Mouse (Mus musculus): ENCODE measurements at regions not wholly inside any gene's neighbourhood (a gene's known extent, or its start where the extent isn't known, plus 50 kb on each side); places are given as distances from the start of the nearest gene placed in this dataset.
A peak's percentile ranks its signal among the peaks of the same experiment; 100 is the strongest.

DNA sequence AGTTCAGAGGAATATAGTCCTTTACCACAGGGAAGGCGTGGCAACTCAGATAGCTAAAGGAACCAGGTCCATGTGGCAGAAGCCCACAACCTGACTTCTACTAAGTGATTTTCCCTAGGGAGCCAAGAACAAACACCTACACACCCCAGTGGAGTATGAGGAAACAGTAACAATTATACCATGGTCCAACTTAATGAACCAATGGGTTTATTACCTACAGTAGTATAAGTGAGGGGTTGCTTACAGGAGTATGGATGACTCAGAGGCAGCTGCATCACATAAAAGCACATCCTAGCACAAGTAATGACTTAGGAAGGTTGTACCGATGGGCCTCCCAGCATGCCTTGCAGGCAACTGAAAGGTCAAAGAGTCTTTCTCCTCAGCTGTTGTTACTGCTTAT, 98.7 kb upstream of the Cul1 start:
- no peak for DNase-seq
- intact Hi-C loops (cut with DNase I), result no loop called here

DNA sequence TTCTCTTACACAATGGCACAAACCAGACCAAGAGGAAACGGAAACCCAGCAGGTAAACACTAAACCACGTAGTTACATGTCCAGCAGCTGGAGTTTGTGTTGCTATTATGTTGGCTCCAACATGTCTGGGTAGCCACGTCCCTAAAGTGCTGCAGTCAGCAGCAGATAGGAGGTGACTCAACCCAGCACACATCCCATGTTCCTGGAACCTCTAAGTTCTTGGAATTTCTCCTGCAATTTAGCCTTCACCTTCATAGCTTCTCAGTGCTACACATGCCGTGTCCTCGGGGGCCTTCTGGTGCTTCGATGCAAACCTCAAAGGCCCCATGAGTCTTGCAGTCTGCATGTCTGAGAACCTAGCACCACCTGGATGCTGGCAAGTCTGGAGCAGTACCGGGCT, 97.7 kb upstream of the Cul1 start:
- intact Hi-C loops (cut with DNase I), result no loop called here
- DNase-seq, result no peak

DNA sequence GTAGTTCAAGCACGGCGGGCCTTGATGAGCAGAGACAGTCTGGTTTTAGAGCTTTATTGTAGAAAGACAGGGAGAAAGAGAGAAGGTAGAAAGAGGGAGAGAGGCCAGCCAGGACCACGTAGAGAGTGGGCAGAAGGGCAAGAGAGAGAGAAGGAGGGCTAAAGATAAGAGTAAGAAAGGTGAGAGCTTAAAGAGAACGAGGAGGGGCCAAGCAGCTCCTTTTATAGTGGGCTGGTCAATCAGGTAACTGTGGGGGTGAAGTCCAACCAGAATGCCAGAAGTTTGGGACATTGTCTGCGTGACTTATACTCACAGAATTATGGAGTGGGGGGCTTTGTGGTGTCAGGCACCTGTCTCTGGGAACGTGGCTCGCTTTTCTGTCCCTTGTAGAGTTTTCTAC, 96.7 kb upstream of the Cul1 start:
- intact Hi-C loops (cut with DNase I), result no loop called here
- DNase-seq, result no peak

DNA sequence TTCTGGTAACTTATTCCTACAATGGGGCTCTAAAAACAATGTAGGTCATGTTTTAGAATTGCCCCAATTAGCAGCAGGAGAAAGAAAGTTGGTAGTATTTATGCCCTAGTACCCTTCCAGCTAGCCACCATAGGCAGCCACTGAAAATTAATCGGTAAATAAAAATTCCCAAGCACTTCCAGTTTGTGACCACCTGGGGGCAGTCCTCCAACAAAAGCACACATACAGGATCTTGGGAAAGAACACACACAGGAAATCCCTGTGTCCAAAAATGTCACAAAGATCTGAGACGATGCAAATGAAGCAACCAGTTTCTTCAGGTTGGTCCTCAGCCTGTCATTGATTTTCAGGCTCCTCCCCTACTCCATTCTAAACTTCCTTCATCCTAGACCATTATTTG, 94.5 kb upstream of the Cul1 start:
- intact Hi-C loops (cut with DNase I), result no loop called here
- DNase-seq, result no peak

DNA sequence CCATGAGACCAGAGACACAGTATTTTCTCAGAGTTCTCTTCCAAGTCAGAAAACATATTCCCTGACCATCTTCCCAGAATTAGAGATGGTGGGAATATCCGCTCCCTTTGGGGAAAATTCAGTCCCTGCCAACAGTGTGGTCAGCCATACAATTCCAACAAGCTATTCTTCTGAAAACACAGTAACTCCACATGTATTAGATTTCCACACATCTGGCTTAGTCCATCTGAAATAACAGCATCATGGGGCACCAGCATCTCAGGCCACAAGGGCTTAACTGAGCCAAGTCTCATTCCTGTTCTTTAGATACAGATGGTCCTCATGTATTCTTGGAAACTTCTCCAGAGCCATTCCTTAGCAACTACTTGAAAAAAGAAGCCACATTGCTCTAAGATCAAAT, 89.2 kb upstream of the Cul1 start:
- intact Hi-C loops (cut with DNase I), result no loop called here
- DNase-seq, result no peak

DNA sequence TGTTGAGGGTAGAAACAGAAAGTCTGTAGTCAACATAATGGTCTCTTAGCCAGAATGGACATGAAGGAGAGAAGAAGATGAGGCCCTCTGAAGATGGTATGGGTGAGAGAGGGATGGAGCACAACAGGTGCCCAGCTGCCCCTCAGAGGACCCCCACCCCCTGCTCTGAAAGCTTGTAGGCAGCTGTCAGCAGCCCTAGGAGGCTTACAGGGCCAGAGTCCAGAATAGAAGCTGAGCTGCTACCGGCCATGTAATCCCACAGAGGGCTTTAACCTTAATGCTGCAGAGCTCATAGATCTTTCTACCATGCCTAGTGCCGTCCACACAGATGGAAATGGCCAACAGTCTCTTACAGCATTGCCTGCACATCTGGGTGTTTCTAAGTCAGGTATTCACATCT, 88.6 kb upstream of the Cul1 start:
- no peak for DNase-seq
- intact Hi-C loops (cut with DNase I), result no loop called here

DNA sequence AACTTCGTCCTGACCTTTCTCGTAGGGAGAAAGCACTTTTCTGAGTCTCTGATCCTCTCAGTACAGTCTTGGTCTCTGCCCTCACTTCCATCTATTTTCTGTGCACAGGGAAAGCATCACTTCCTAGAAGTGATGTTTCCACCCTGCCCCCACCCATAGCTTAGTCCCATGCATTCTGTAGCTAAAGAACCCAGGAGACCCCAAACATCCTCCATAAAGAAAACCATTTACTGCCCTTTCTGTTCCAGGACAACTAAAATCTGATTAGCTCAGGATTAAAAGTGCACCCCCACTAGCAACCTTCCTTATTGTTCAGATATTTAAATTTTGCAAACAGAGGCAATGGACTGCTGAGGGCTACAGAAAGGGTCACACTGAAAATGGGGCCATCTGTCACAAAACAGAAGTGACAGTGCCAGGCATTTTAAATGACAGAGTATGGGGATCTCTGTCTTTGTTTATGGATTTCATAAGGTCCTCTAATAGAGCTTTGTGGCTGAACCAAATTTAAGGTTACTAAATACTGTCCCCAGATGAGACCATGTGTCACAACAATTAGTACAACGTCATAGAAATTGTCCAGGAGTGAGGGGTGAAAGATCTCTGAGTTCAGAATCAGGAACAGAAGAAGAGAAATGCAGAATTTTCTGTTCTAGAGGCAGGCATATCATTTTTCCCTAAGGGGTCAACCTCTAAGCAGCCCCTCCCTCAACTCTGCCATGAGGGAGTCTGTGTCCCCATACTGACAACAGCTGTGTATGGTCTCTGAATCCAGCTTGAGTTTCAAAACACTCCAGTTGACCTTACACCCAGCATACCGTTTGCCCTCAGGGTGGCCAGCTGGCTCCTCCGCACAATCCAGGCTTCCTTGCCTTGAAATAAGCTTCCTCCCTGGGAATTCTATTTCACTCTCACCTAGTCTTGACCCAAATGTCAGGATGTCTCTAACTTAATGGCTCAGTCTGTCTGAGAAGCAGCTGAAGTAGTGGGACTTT, 87.2 kb upstream of the Cul1 start:
- intact Hi-C loops (cut with DNase I), result no loop called here
- DNase-seq, result no peak

DNA sequence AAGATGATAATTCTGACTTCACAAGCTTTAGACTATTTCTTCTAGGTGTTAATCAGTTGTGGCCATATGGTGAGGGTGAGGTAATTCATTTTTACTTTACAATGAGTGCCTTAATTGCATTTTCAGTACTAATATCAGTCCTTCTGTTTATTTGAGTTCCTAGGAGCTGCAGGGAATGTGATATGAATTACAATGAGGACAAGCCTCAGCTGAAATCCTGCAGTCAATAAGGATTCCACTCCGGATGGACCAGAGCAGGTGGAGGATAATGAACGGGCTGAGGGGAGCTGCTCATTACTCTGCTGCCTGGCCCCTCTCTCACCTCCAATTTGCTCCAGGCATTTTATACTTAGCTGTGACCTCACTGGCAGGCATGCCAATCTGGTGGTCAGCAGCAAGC, 85.7 kb upstream of the Cul1 start:
- intact Hi-C loops (cut with DNase I), result no loop called here
- no peak for DNase-seq

DNA sequence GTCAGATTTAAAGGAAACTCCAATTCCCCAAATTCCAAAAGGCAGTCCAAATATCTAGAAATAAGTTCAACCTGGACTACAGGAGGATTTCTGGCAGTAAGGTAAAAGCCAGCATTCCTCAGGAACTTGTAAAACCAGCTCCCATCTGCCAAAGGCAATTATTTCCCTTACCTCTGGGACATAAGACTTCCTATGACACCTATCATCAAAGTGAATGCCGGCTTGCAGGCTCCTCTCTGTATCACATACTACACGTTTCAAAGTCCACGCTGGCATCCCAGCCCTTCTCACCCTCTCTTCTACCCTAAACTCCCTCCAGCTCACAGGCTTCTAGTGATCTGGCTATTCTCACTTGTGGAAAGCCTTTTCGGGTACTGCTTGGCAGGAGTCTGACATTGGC, 77.5 kb upstream of the Cul1 start:
- intact Hi-C loops (cut with DNase I), result no loop called here
- no peak for DNase-seq

DNA sequence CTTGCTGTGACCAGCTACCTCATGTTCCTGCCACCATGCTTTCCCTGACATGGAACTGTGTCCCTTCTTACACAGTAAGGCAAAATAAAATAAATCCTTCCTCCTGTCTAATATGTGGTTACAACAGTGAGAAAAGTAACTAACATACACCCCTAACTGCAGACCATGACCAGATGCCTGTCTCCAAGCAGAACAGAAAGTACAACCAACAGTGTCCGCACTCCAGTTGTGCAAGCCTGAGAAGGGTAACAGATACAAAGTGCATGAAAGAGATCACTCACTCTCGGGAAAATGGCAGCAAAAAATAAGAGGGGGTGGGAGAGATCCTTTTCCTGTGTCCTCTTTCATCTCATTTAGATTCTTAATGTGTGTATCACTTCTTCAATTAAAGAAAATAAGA, 71.7 kb upstream of the Cul1 start:
- intact Hi-C loops (cut with DNase I), result no loop called here
- no peak for DNase-seq

DNA sequence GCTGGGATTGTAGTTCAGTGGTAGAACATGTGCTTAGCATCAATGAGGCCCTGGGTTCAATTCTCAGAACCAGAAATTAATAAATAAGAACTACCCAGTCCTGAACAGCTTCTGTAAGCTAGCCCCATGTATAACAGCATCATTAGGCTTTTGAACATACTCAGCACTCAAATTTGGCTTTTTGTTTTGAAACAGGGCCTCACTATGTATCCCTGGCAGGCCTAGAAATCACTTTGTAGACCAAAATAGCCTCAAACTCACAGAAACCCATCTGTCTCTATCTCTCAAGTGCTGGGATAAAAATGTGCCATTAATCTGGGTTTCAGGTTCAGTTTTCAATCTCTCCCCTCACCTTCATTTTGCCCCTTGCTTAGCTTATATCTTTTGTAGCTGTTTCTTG, 66.6 kb upstream of the Cul1 start:
- intact Hi-C loops (cut with DNase I), result no loop called here

DNA sequence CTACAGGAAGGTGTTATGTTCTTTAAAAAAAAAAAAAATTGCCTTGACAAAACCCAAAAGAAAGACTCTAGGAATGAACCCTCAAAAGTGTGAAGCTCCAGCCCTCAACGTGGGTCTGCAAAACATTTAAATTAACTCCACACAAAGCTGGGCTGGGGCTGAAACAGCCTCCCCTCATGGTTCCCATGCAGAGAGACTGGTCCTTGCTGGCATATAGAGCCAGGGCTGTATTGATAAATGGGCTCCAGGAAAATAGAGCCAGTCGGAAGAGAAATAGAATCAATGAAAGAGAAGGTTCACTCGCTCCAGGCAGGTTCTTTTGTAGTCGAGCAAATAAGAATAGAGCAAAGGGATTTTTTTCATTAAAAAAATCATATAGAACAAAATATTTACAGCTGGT, 63.3 kb upstream of the Cul1 start:
- intact Hi-C loops (cut with DNase I), result no loop called here
- DNase-seq, result no peak

More for the DNA sequence above, 66.6 kb upstream of the Cul1 start:
- no peak for DNase-seq

DNA sequence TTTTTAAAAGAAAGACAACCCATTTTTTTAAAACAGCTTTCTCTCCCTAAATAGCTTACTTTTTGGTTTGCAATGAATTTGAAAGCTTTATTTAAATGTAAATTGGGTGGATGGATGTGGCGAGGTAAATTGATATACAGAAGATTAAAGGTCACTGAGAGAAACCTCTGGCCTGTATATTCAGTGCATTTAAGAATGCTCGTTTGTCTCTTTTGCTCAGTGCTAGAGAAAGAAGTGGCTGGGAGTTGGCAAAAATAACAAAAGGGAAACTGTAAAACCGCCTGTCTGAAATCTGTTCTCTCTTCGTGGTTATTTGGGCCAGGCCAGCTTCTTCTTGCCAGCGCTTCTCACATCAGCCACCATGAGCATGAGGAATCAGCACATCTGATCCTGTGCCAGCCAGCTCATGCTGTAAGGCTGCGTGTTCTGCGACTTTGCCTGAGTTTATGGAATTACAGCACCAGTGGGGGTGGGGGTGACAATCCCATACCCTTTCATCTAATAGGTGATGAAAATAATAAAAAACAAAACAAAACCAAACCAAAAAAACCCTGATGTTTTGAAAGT, 62.7 kb upstream of the Cul1 start:
- DNase-seq, result peak in 1 of 2 experiments; percentile 43
- intact Hi-C loops (cut with DNase I), result no loop called here

DNA sequence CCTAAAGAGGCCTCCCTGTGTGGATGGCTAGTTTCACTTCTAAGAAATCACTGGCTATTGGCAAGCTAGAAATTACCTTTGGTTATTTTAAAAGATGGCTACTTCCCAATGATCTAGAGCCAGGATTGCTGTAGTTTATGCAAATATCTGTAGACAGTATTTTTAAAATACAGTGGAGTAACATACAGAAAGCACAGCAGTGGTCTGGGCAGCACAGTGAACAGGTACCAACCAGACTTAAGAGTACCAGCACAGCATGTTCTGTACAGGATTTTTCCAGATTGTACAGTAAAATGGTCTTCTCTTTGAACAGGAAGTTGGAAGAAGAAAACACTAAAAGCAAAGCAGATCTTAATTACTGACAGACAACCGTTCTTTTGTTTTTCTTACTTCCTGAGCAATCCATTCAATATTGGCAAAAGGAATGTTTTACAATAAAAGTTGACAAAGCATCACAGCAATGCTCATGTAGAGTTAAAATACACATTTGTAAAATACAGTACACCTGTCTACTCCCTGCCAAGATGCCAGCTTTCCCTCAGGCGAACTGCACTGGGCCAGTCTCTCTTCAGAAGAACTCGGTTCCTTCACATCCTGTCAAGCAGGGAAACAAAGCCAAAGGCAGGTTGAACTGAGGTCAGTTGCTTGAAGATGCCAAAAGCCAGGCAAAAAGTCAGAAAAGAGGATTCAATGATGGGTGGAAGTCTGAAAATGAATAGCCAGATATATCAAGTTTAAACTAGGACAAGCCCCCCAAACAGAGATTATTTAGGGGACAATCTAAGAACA, 62.0 kb upstream of the Cul1 start:
- intact Hi-C loops (cut with DNase I), result no loop called here
- no peak for DNase-seq

DNA sequence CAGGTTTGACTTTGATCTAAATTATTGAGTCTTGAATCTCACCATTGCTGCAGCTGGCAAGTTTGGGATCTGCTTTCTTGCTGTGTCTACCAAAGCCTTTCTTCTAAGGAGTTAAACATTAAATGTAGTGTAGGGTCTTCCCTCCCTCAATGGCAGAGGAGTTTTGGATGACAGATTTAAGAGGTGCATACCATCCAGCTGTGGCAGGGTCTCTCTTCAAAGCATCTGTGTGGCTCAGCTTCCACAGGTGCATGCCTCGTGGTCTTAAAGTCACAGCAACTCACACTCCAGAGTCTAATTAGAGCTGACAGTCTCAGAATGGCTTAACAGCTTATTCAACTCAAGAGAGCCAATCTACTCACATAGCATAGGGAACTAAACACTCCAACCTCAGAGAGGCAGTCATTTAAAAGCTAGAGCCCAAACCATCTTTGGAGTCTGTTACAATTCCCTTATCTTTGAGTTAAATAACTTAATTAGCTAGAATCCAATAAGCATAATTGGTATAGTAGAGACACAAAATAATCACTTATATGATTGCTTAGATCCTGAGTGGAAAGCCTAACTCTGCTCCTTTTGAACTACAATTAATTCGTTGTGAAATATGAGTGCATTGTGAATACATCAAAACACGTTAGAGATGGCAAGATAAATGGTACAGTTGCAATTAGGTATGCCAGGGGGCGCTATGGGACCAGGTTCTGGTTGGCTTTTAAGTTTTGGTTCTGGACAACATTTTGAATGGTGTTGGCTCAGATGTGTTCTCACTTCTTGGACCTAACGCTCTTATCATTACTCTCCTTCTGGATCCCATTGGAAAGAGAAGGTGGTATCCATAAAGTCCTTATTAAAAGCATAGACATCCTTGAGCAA, 57.5 kb upstream of the Cul1 start:
- intact Hi-C loops (cut with DNase I), result loop anchor here (5.0 kb wide), 1 partner anchor 47 kb away; no protein-coding TSS in a partner anchor
- peak in 1 of 2 experiments; percentile 17 for DNase-seq
